Mouse (Mus musculus) kidney, postnatal 10 days (tissue): ENCODE measurements around the gene Rmi2.

ENCODE experiments used
- DNase-seq: peaks from one replicate; pipeline ENCODE4 v3.0.0; 2021; ENCODE audit warnings: mixed read lengths

Rmi2 gene

DNA sequence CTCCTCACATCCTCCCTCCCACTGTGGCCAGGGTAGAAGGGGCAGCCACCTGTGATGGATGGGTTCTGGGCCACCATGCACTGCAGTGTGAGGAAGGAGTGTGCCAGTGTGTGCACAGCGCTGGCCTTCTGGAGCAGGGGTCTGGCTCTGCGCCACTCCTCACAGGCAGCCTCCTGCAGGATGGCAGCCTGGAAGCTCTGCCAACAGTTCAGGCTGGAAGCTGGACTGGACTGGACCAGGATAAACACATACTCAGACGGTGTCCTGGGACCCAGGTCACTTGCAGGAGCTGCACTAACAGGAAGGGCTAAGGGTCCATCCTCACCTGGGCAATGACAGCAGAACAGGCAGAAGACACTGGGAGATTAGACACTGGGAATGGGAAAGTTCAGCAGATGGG lies 98.5 kb downstream of the Rmi2 start:
- no peak for DNase-seq

DNA sequence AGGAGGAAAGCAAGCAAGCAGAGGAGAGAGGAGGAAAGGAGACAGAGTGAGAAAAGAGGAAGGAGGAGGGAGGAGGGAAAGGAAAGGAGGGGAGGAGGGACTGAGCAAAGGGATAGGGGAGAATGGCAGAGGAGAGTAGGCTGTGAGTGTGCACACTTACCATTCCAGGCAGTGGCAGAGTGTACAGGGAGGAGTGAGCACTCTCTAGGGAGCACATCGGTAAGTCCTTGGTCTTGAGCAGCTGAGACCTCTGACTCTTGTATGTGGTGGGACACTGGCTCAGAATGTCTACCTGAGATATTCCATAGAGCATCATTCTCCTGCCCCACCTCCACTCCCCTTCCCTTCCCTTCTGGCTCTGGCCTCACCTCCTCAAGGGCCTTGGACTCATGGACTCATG lies 99.2 kb downstream of the Rmi2 start:
- DNase-seq, result no peak

DNA sequence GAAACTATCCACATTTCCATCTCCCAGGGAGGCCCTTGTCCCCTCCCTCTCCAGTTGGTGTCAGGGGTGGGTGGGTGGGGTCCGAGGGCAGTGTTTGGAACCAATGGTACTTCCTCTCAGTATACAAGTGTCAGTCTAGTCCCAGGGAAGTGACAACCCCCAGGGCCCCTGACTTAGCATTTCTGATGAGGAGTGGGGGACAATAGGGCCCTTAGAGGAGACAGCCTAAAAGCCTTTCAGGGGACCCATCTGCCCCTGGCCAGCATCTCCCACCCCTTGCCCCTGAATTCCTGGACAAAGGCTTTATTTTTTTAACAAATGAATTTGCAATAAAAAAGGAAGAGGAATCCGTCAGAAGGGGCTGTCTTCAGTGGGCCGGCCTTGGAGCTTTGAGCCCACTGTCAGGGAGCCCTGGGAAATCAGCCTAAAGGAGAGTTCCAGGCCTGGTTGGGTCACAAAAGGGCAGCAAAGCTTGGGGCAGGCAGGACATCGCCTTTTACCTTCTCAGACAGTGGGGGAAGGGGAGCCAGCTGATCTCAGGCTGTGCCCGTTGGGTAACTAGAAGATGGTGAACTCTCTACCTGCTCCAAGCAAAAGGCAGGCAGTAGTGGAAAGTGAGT lies 102.0 kb downstream of the Rmi2 start:
- DNase-seq, result no peak

DNA sequence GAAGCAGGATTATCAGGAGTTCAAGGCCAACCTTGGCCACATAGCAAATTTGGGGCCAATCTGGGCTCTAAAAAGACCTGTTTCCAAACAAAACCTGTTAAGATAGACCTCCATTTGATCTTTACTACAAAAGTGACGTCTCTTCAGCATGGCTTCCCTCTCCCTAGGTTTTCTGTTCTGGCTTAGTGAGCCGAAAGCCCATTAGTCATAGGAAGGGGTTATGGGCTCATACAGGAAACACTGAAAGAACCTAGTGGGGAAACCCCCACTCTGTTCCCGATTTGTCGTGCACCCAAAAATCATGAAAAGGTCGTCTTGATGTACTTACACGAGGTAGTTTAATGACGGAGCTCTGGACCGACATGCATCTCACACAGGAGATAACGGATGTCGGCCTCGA lies 102.6 kb downstream of the Rmi2 start:
- DNase-seq, result no peak

DNA sequence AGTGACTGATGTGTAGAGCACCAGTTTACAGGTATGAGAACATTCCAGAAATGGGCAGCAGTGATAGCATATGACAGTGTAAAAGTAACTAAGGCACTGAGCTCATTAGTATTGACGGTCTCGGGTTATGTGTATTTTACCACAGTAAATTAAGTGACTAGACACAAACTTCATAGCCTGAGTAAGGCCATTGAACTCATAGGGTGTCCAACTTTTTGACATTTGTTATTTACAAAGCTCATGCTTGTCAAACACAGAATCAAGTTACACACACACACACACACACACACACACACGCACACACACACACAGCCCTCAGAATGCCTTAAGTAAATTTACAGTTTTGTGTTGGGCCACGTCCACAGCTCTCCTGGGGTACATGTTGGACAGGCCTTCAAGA lies 105.1 kb downstream of the Rmi2 start:
- DNase-seq, result no peak

DNA sequence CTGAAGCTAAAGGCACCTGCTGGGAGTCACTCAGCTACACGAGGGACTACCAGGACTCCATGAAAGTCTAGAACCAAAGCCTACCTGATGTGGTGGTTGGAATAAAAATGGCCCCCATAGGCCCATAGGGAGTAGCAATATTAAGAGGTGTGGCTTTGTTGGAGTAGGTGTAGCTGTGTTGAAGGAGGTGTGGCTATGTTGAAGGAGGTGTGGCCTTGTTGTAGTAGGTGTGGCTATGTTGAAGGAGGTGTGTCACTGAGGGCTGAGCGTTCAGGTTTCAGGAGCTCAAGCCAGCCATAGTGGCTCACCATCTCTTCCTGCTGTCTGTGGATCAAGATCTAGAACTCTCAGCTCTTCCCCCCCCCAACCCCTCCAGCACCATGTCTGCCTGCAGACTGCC lies 105.8 kb downstream of the Rmi2 start:
- DNase-seq, result no peak
